Mouse (Mus musculus) G1E (cell line): ENCODE measurements at regions not wholly inside any gene's neighbourhood (a gene's known extent, or its start where the extent isn't known, plus 50 kb on each side); places are given as distances from the start of the nearest gene placed in this dataset.

ENCODE experiments used
- CTCF ChIP-seq: IDR thresholded peaks from 2 replicates; pipeline ENCODE4 v1.5.1; 2012; ENCODE audit warnings: low read depth, low read length, inconsistent platforms, mixed read lengths
- GATA1 ChIP-seq: IDR thresholded peaks from 2 replicates; pipeline ENCODE4 v1.6.1; 2012; ENCODE audit warnings: borderline replicate concordance, low read length, inconsistent platforms, mixed read lengths
- GATA2 ChIP-seq: IDR thresholded peaks from 2 replicates; pipeline ENCODE4 v1.6.1; 2012; ENCODE audit warnings: low read depth, low read length, inconsistent platforms, borderline replicate concordance
- POLR2AphosphoS5 ChIP-seq: IDR thresholded peaks from 2 replicates; pipeline ENCODE4 v1.6.1; 2012; ENCODE audit warnings: low read depth, low read length, inconsistent platforms; ENCODE audit not compliant: insufficient replicate concordance
- TAL1 ChIP-seq: conservative IDR thresholded peaks from 2 replicates; pipeline ENCODE4 v1.6.1; 2012; ENCODE audit warnings: low read depth, low read length, inconsistent platforms, mixed read lengths

GRCm38 (mm10) chr2:166273312-166274015, 118.0 kb upstream of the Sulf2 start:
- TF ChIP-seq CTCF (no peak), GATA1 (no peak), POLR2AphosphoS5 (no peak), TAL1 (no peak), GATA2 (no peak)
